Mouse (Mus musculus): ENCODE results near the gene Chst3. TPM values are rescaled to one million over a fixed set of nuclear protein-coding genes. Genes with fewer than 3 reads are reported as not detected.
"Not testable (repeated sequence)": the region's sequence is repeated elsewhere in the genome, so short reads cannot be mapped to it uniquely, and the experiment has no call there.

The Chst3 gene
- polyA plus RNA-seq, 1 experiment from 2014 or later, result 3.6 TPM

GRCm38 (mm10) chr10:60147510-60148047 lies 71.5 kb downstream of the Chst3 start:
- H3K27me3 ChIP-seq; H3K4me3 ChIP-seq; H3K4me2 ChIP-seq (replicated peaks); H3K4me1 ChIP-seq; H3K9me3 ChIP-seq; H3K36me3 ChIP-seq; H3K9ac ChIP-seq; H3K27ac ChIP-seq; ATAC-seq (ENCODE audit: insufficient number of reproducible peaks, insufficient read depth, low FRiP score, low TSS enrichment): not testable (repeated sequence)
- 65% methylated on average over 10 of the region's 10 CpGs for WGBS

GRCm38 (mm10) chr10:60141656-60142160 lies 77.4 kb downstream of the Chst3 start:
- ATAC-seq (ENCODE audit: insufficient number of reproducible peaks, insufficient read depth, low FRiP score, low TSS enrichment), result no peak
- no peaks in the 10 kb centered on the region for H3K9me3 ChIP-seq
- no peak overlapping the region for H3K27ac ChIP-seq
- no peaks in the 10 kb centered on the region for H3K36me3 ChIP-seq
- no peaks in the 10 kb centered on the region for H3K27me3 ChIP-seq
- no peak overlapping the region for H3K4me3 ChIP-seq
- 77% methylated on average over 2 of the region's 3 CpGs for WGBS
- no peak overlapping the region for H3K4me2 ChIP-seq (replicated peaks)
- no peaks in the 10 kb centered on the region for H3K4me1 ChIP-seq
- H3K9ac ChIP-seq, result no peak overlapping the region

- no peak for ATAC-seq (ENCODE audit: insufficient number of reproducible peaks, insufficient read depth, low FRiP score, low TSS enrichment)
- no peak overlapping the region for H3K4me2 ChIP-seq (replicated peaks)
Observed at GRCm38 (mm10) chr10:60140751-60141150, 78.3 kb downstream of the Chst3 start.

GRCm38 (mm10) chr10:60138680-60139079 lies 80.4 kb downstream of the Chst3 start:
- 93% methylated on average over 5 of the region's 5 CpGs for WGBS
- Histone ChIP-seq H3K4me1 (peaks cover 5% of the 10 kb centered on the region), H3K4me2 (replicated peaks) (no peak overlapping the region), H3K9me3 (no peaks in the 10 kb centered on the region), H3K36me3 (no peaks in the 10 kb centered on the region), H3K27me3 (no peaks in the 10 kb centered on the region), H3K9ac (no peak overlapping the region), H3K27ac (no peak overlapping the region), H3K4me3 (no peak overlapping the region)
- no peak for ATAC-seq (ENCODE audit: insufficient number of reproducible peaks, insufficient read depth, low FRiP score, low TSS enrichment)

More at GRCm38 (mm10) chr10:60140751-60141150, 78.3 kb downstream of the Chst3 start:
- no peak overlapping the region for H3K27ac ChIP-seq
- 83% methylated on average over 4 of the region's 4 CpGs for WGBS
- no peaks in the 10 kb centered on the region for H3K36me3 ChIP-seq
- H3K9me3 ChIP-seq, result no peaks in the 10 kb centered on the region
- H3K4me1 ChIP-seq, result no peaks in the 10 kb centered on the region
- no peak overlapping the region for H3K9ac ChIP-seq
- H3K4me3 ChIP-seq, result no peak overlapping the region
- H3K27me3 ChIP-seq, result no peaks in the 10 kb centered on the region

- ATAC-seq (ENCODE audit: insufficient number of reproducible peaks, insufficient read depth, low FRiP score, low TSS enrichment), result no peak
- H3K27ac ChIP-seq, result no peak overlapping the region
- H3K9ac ChIP-seq, result no peak overlapping the region
- H3K4me1 ChIP-seq, result peaks cover 12% of the 10 kb centered on the region
- H3K4me3 ChIP-seq, result no peak overlapping the region
- H3K27me3 ChIP-seq, result no peaks in the 10 kb centered on the region
- H3K9me3 ChIP-seq, result no peaks in the 10 kb centered on the region
- no peak overlapping the region for H3K4me2 ChIP-seq (replicated peaks)
- 71% methylated on average over 7 of the region's 7 CpGs for WGBS
- no peaks in the 10 kb centered on the region for H3K36me3 ChIP-seq
Observed at GRCm38 (mm10) chr10:60136935-60137334, 82.1 kb downstream of the Chst3 start.

- H3K4me3 ChIP-seq; H3K9ac ChIP-seq; H3K4me2 ChIP-seq (replicated peaks); ATAC-seq (ENCODE audit: insufficient number of reproducible peaks, insufficient read depth, low FRiP score, low TSS enrichment); H3K27me3 ChIP-seq; H3K36me3 ChIP-seq; H3K9me3 ChIP-seq; H3K27ac ChIP-seq: not testable (repeated sequence)
- 32% methylated on average over 1 of the region's 1 CpGs for WGBS
- peaks cover 12% of the 10 kb centered on the region for H3K4me1 ChIP-seq
Observed at GRCm38 (mm10) chr10:60136010-60136409, 83.0 kb downstream of the Chst3 start.

- Histone ChIP-seq H3K9ac (no peak overlapping the region), H3K4me3 (no peak overlapping the region), H3K4me1 (peaks cover 12% of the 10 kb centered on the region), H3K27me3 (no peaks in the 10 kb centered on the region), H3K4me2 (replicated peaks) (0 out of 2 replicates have a peak overlapping the region, but pooled peaks have one; percentile 22), H3K9me3 (no peaks in the 10 kb centered on the region), H3K27ac (no peak overlapping the region; the same call in 1 of the 2 replicates), H3K36me3 (no peaks in the 10 kb centered on the region)
- WGBS, result 45% methylated on average over 9 of the region's 9 CpGs
- ATAC-seq (ENCODE audit: insufficient number of reproducible peaks, insufficient read depth, low FRiP score, low TSS enrichment), result no peak; the same call in 1 of the 2 replicates
Observed at GRCm38 (mm10) chr10:60134201-60134600, 84.9 kb downstream of the Chst3 start.

- ATAC-seq (ENCODE audit: insufficient number of reproducible peaks, insufficient read depth, low FRiP score, low TSS enrichment), result no peak
- WGBS, result 18% methylated on average over 6 of the region's 6 CpGs
- Histone ChIP-seq H3K4me2 (replicated peaks) (peak overlapping the region; percentile 22), H3K4me3 (no peak overlapping the region), H3K9me3 (no peaks in the 10 kb centered on the region), H3K27ac (peak overlapping the region; percentile 60), H3K9ac (no peak overlapping the region), H3K4me1 (peaks cover 12% of the 10 kb centered on the region), H3K27me3 (no peaks in the 10 kb centered on the region), H3K36me3 (no peaks in the 10 kb centered on the region)
Observed at GRCm38 (mm10) chr10:60133501-60133900, 85.6 kb downstream of the Chst3 start.

Small RNA genes lying within 50 kb of the gene (microRNA-seq; reads per million reads assigned to microRNA genes)
- not detected for gene Gm22117

Other genes with a start within 250 kb of the Chst3 start
- gene Ascc1, start 216.5 kb downstream of the Chst3 start, polyA plus RNA-seq (2016; fragmentation: Nextera tagmentation; extraction: Ambion mirVana), result 41.8 and 41.9 TPM in 2 replicates
- 125 TPM in 2 replicates for gene Anapc16, start 216.1 kb downstream of the Chst3 start, polyA plus RNA-seq (2016; fragmentation: Nextera tagmentation; extraction: Ambion mirVana)
- 10.8 and 11.7 TPM in 2 replicates for gene Spock2, start 113.0 kb downstream of the Chst3 start, polyA plus RNA-seq (2016; fragmentation: Nextera tagmentation; extraction: Ambion mirVana)
- 75.7 and 77.6 TPM in 2 replicates for gene Psap, start 58.4 kb upstream of the Chst3 start, polyA plus RNA-seq (2016; fragmentation: Nextera tagmentation; extraction: Ambion mirVana)
- gene Vsir, start 127.6 kb upstream of the Chst3 start, polyA plus RNA-seq (2016; fragmentation: Nextera tagmentation; extraction: Ambion mirVana), result 1.9 and 2.2 TPM in 2 replicates
- gene Gm17455, start 180.5 kb upstream of the Chst3 start, polyA plus RNA-seq (2016; fragmentation: Nextera tagmentation; extraction: Ambion mirVana), result 0.59 and 1.8 TPM in 2 replicates